Mouse (Mus musculus): ENCODE measurements at regions not wholly inside any gene's neighbourhood (a gene's known extent, or its start where the extent isn't known, plus 50 kb on each side); places are given as distances from the start of the nearest gene placed in this dataset.

- DNase-seq (ENCODE audit: low read depth, low spot score): no peak
Measured at GRCm38 (mm10) chr16:24255037-24255436, 138.3 kb upstream of the Lpp start.

GRCm38 (mm10) chr16:24254590-24254989 lies 138.7 kb upstream of the Lpp start:
- DNase-seq (ENCODE audit: low read depth, low spot score): no peak

- no peak for DNase-seq (ENCODE audit: low read depth, low spot score)
Measured at GRCm38 (mm10) chr16:24254143-24254542, 139.2 kb upstream of the Lpp start.

- DNase-seq (ENCODE audit: low read depth, low spot score): no peak
Measured at GRCm38 (mm10) chr16:24247291-24247690, 146.0 kb upstream of the Lpp start.

GRCm38 (mm10) chr16:24238075-24238555 lies 155.2 kb upstream of the Lpp start:
- no peak for DNase-seq (ENCODE audit: low read depth, low spot score)

- no peak for DNase-seq (ENCODE audit: low read depth, low spot score)
Measured at GRCm38 (mm10) chr16:24237425-24237824, 155.9 kb upstream of the Lpp start.

GRCm38 (mm10) chr16:24237013-24237412 lies 156.3 kb upstream of the Lpp start:
- DNase-seq (ENCODE audit: low read depth, low spot score): no peak

- DNase-seq (ENCODE audit: low read depth, low spot score): no peak
Measured at GRCm38 (mm10) chr16:24236511-24236910, 156.8 kb upstream of the Lpp start.

- no peak for DNase-seq (ENCODE audit: low read depth, low spot score)
Measured at GRCm38 (mm10) chr16:24234795-24235194, 158.5 kb upstream of the Lpp start.

- DNase-seq (ENCODE audit: low read depth, low spot score): no peak
Measured at GRCm38 (mm10) chr16:24232001-24232530, 161.2 kb upstream of the Lpp start.

GRCm38 (mm10) chr16:24231506-24231905 lies 161.8 kb upstream of the Lpp start:
- peak; percentile 22 for DNase-seq (ENCODE audit: low read depth, low spot score)

- no peak for DNase-seq (ENCODE audit: low read depth, low spot score)
Measured at GRCm38 (mm10) chr16:24229002-24229607, 164.2 kb upstream of the Lpp start.

- DNase-seq (ENCODE audit: low read depth, low spot score): no peak
Measured at GRCm38 (mm10) chr16:24225897-24226296, 167.4 kb upstream of the Lpp start.

- DNase-seq (ENCODE audit: low read depth, low spot score): no peak
Measured at GRCm38 (mm10) chr16:24225090-24225489, 168.2 kb upstream of the Lpp start.

GRCm38 (mm10) chr16:24223901-24224300 lies 169.4 kb upstream of the Lpp start:
- DNase-seq (ENCODE audit: low read depth, low spot score): no peak

- DNase-seq (ENCODE audit: low read depth, low spot score): no peak
Measured at GRCm38 (mm10) chr16:24223527-24223880, 169.8 kb upstream of the Lpp start.

GRCm38 (mm10) chr16:24222759-24223526 lies 170.4 kb upstream of the Lpp start:
- no peak for DNase-seq (ENCODE audit: low read depth, low spot score)

- no peak for DNase-seq (ENCODE audit: low read depth, low spot score)
Measured at GRCm38 (mm10) chr16:24221992-24222391, 171.3 kb upstream of the Lpp start.

- no peak for DNase-seq (ENCODE audit: low read depth, low spot score)
Measured at GRCm38 (mm10) chr16:24220613-24221012, 172.7 kb upstream of the Lpp start.

- DNase-seq (ENCODE audit: low read depth, low spot score): no peak
Measured at GRCm38 (mm10) chr16:24219691-24220090, 173.6 kb upstream of the Lpp start.

GRCm38 (mm10) chr16:24218850-24219185 lies 174.5 kb upstream of the Lpp start:
- DNase-seq (ENCODE audit: low read depth, low spot score): no peak

- DNase-seq (ENCODE audit: low read depth, low spot score): peak; percentile 63
Measured at GRCm38 (mm10) chr16:24218162-24218849, 175.0 kb upstream of the Lpp start.

GRCm38 (mm10) chr16:24216828-24217227 lies 176.5 kb upstream of the Lpp start:
- DNase-seq (ENCODE audit: low read depth, low spot score): no peak

Data from mesoderm, embryonic 11.5 days (tissue).